Mouse (Mus musculus): ENCODE measurements around the gene Vps37c.

GRCm38 (mm10) chr19:10661373-10661772 is 27.2 kb upstream of the Vps37c start:
- TF ChIP-seq CTCF (IDR thresholded peaks at IDR 0.05; ENCODE audit: low read depth) (no peak), EP300 (IDR thresholded peaks at IDR 0.05; ENCODE audit: low read depth) (peak; percentile 91)
